Mouse (Mus musculus) heart, embryonic 11.5 days (tissue): ENCODE data around the gene Atp5g2. TPM values are rescaled to one million over a fixed set of nuclear protein-coding genes. Genes with fewer than 3 reads are reported as not detected.

ENCODE experiments used
- ATAC-seq: fragments of 200-750 bp; cut with Nextera tagmentation; replicated peaks from 2 replicates; pipeline ENCODE4 v1.8.0; 2017; ENCODE audit warnings: moderate library complexity; ENCODE audit not compliant: insufficient number of reproducible peaks, low FRiP score, low TSS enrichment
- H3K27ac ChIP-seq: fragments of 300-500 bp; sonication (generic); 2 replicates; pipeline ENCODE4 v1.5.1; 2014; ENCODE audit warnings: mild to moderate bottlenecking, low read depth, low read length
- H3K27me3 ChIP-seq: fragments of 300-500 bp; sonication (generic); 2 replicates; pipeline ENCODE4 v1.6.1; 2014; ENCODE audit warnings: mild to moderate bottlenecking, low read length, mixed read lengths; ENCODE audit not compliant: control insufficient read depth, insufficient read depth
- H3K36me3 ChIP-seq: fragments of 300-500 bp; sonication (generic); 2 replicates; pipeline ENCODE4 v1.6.1; 2014; ENCODE audit warnings: mild to moderate bottlenecking, low read length, moderate library complexity, mixed read lengths; ENCODE audit not compliant: control insufficient read depth, insufficient read depth
- H3K4me1 ChIP-seq: fragments of 300-500 bp; sonication (generic); 2 replicates; pipeline ENCODE4 v1.6.1; 2014; ENCODE audit warnings: low read length; ENCODE audit not compliant: control insufficient read depth, insufficient read depth
- H3K4me2 ChIP-seq: fragments of 300-500 bp; sonication (generic); 2 replicates; pipeline ENCODE4 v1.6.1; 2014; ENCODE audit warnings: mild to moderate bottlenecking, moderate library complexity
- H3K4me3 ChIP-seq: fragments of 300-500 bp; sonication (generic); 2 replicates; pipeline ENCODE4 v1.5.1; 2014; ENCODE audit warnings: low read depth, low read length
- H3K9ac ChIP-seq: fragments of 300-500 bp; sonication (generic); 2 replicates; pipeline ENCODE4 v1.6.1; 2014; ENCODE audit warnings: mild to moderate bottlenecking, low read depth, low read length, moderate library complexity
- H3K9me3 ChIP-seq: fragments of 300-500 bp; sonication (generic); replicated peaks from 2 replicates; pipeline ENCODE4 v1.6.1; 2016; ENCODE audit warnings: low read length; ENCODE audit not compliant: control insufficient read depth
- WGBS: fragments of 180-500 bp; shearing (Covaris S2); extraction: QIAGEN DNeasy Blood & Tissue Kit; methylation state at CpG from one replicate; pipeline ENCODE4 v1.1.7; 2014; ENCODE audit not compliant: insufficient replicate concordance; 5-methylcytosine and 5-hydroxymethylcytosine counted together
- polyA plus RNA-seq: library from polyadenylated mRNA; unstranded; fragments of >200 nt; fragmentation: Nextera tagmentation; extraction: Ambion mirVana; gene quantifications from 2 replicates; pipeline ENCODE4 v1.2.1, GENCODE M21; 2014

Gene Atp5g2
- polyA plus RNA-seq, 1 experiment from 2014 or later, result 76.3 TPM

DNA sequence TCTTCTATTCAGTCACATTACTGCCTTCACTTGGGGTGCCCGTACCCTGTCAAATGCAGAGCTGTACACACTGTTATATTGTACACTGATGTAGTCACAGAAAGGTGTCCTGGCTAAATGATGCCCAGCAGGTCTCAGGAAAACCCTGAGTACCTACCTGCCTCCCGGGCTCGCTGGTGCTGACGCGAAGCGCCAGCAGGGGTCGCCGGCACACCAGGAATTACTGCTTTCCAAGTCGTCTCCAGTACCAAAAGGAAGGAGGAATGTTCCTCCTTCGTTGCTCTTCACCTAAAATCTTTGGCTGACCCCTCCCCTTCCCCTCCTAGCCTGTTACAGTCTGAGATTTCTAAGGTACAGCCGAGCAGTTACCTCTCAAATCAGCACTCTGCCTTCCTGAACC, 26.0 kb upstream of the Atp5g2 start:
- Histone ChIP-seq H3K4me2 (no peak overlapping the region), H3K9me3 (no peaks in the 10 kb centered on the region), H3K27me3 (peaks cover 62% of the 10 kb centered on the region), H3K9ac (no peak overlapping the region), H3K4me1 (0 out of 2 replicates have a peak, but pooled peaks cover 2% of the 10 kb centered on the region), H3K36me3 (no peaks in the 10 kb centered on the region), H3K27ac (no peak overlapping the region), H3K4me3 (no peak overlapping the region)
- 1% methylated on average over 11 of the region's 11 CpGs for WGBS
- ATAC-seq, result no peak

DNA sequence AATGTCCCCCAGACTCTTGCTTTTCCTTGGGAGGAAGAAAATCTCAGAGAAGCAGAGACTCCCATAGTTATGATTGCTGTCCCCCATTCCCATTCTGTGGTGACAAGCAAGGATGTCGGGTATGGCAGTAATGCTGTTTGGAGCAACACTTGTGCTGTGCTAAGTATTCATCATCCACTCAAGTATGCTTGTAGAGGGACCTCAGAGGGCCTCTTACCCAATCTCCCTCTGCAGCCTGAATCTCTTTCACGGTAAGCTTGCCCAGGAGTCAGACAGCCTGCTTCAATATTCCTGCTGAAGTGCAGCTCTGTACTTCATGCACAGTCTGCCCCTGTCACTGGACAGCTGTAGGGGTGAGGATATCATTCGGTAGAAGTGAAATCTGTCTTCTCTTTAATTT, 24.7 kb upstream of the Atp5g2 start:
- Histone ChIP-seq H3K9ac (no peak overlapping the region), H3K27me3 (peaks cover 72% of the 10 kb centered on the region), H3K9me3 (no peaks in the 10 kb centered on the region), H3K4me2 (no peak overlapping the region), H3K4me3 (no peak overlapping the region), H3K27ac (no peak overlapping the region), H3K36me3 (no peaks in the 10 kb centered on the region), H3K4me1 (0 out of 2 replicates have a peak, but pooled peaks cover 10% of the 10 kb centered on the region)
- no peak for ATAC-seq
- 43% methylated on average over 3 of the region's 3 CpGs for WGBS

DNA sequence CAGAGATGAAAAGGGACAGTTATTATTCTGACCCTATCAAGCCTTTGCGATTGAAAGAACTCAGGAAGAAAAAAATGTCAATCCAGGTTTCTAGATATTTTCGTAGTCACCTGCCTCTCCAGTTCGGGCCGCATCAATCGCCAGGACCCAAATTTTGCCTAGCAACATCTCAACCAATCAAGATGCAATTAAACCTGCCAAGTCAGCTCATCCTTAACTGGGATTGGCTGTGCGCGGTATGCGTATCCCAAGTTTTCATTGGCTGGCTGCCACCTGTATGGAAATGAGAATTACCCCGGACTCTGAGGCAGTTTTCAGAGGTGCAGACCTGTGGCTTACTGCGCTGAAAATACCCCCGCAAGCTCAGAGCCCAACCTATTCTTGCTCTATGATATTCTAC, 21.4 kb upstream of the Atp5g2 start:
- Histone ChIP-seq H3K27me3 (peaks cover 82% of the 10 kb centered on the region), H3K9ac (no peak overlapping the region), H3K9me3 (no peaks in the 10 kb centered on the region), H3K4me2 (peak overlapping the region; percentile 89), H3K4me3 (peak overlapping the region; percentile 55; the same call in 1 of the 2 replicates), H3K36me3 (no peaks in the 10 kb centered on the region), H3K27ac (no peak overlapping the region), H3K4me1 (0 out of 2 replicates have a peak, but pooled peaks cover 10% of the 10 kb centered on the region)
- ATAC-seq, result 0 out of 2 replicates have a peak, but pooled peaks have one; percentile 36
- WGBS, result under 1% methylated on average over 11 of the region's 11 CpGs

DNA sequence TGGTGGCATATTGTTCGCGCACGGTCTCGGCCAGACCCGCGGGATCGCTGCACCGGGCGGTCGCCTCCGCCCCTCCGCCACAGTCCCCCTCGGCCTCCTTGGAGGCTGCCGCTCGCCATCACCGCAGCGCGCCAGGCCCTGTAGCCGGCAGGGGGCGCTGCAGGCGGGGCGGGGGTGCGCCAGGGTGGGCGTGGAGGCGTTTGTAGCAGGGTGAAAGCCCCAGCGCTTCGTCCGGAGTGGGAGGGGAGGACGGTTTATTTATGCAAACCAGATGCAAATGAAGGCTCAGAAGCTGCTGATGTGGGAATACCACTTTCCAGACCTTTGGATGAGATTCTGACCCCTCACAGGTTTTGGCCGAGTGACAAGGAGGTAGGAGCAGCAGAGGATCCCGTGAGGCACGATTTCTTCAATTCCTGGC, 20.8 kb upstream of the Atp5g2 start:
- Histone ChIP-seq H3K27ac (no peak overlapping the region), H3K27me3 (peaks cover 77% of the 10 kb centered on the region), H3K4me1 (0 out of 2 replicates have a peak, but pooled peaks cover 10% of the 10 kb centered on the region), H3K9ac (no peak overlapping the region), H3K36me3 (no peaks in the 10 kb centered on the region), H3K9me3 (no peaks in the 10 kb centered on the region), H3K4me2 (peak overlapping the region; percentile 89), H3K4me3 (peak overlapping the region; percentile 55)
- 0 out of 2 replicates have a peak, but pooled peaks have one; percentile 35 for ATAC-seq
- under 1% methylated on average over 32 of the region's 32 CpGs for WGBS

DNA sequence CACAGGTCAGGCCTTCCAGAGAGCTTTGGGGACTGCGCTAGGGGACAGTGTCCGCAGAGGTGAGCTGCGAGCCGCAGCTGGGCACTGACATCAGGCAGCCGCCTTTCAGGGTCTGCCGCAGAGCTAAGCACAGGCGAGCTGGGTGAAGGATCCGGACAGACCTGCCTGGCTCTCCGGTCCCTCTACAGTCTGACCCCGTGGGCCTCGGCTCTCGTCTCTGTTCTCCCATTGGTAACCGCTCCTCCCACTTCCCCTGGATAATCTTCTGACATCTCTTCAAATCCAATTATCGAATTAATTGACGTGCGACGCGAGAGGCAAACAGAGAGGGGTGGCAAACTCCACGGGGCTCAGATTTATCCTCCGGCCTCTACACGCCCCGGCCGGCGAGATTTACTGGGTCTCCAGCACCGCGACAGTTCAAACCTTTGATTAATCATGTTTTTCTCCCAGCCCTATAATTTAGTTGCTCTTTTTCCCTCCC, 20.2 kb upstream of the Atp5g2 start:
- H3K4me1 ChIP-seq, result 0 out of 2 replicates have a peak, but pooled peaks cover 10% of the 10 kb centered on the region
- H3K9ac ChIP-seq, result peak overlapping the region; percentile 60; the same call in 1 of the 2 replicates
- H3K27ac ChIP-seq, result no peak overlapping the region
- peaks cover 71% of the 10 kb centered on the region for H3K27me3 ChIP-seq
- peak overlapping the region; percentile 55 for H3K4me3 ChIP-seq
- no peaks in the 10 kb centered on the region for H3K36me3 ChIP-seq
- ATAC-seq, result no peak
- H3K4me2 ChIP-seq, result peak overlapping the region; percentile 89
- WGBS, result 1% methylated on average over 26 of the region's 26 CpGs
- H3K9me3 ChIP-seq, result no peaks in the 10 kb centered on the region

DNA sequence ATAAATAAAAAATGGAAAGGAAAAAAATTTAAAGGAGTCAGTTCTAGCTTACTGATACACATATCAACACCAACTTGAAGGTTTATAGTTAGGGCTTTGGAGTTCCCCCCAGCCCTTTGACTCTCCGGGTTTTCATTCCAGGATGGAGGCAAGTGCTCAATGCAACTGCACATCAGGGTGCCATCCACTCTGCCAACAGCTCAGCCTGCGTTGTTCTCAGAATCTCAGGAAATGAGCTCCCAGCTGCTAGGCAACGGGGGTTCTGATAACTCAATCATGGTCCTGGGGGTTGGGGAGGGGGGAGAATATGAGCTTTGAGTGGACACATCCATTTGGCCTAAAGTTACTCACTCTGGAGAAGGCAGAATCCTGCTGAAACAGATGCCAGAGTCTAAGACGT, 13.6 kb upstream of the Atp5g2 start:
- WGBS, result 15% methylated on average over 4 of the region's 4 CpGs
- H3K4me1 ChIP-seq, result no peaks in the 10 kb centered on the region
- H3K27me3 ChIP-seq, result peaks cover 11% of the 10 kb centered on the region; the same call in 1 of the 2 replicates
- no peaks in the 10 kb centered on the region for H3K9me3 ChIP-seq
- no peak overlapping the region for H3K4me2 ChIP-seq
- no peak overlapping the region for H3K9ac ChIP-seq
- no peak overlapping the region for H3K4me3 ChIP-seq
- ATAC-seq, result no peak
- H3K36me3 ChIP-seq, result no peaks in the 10 kb centered on the region
- no peak overlapping the region for H3K27ac ChIP-seq

DNA sequence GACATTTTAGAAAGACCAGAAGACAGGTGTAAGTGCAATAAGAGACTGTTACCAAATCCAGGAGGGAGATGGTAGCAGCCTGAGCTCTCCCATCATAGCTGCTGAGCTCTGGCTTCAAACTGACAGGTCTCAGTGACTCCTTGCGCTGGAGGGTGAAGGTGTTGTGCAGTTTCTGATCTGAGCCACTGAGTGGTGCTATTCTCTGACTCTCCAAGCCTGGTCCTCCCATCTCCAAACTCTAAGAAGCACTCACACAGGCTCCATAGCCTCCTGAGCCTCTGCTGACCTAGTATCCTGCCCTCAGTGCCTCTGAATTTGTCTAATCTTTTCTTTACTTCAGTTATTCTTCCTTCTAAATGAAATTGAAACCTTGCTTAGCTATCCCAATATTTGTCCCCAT, 11.5 kb upstream of the Atp5g2 start:
- Histone ChIP-seq H3K9me3 (no peaks in the 10 kb centered on the region), H3K4me3 (no peak overlapping the region), H3K9ac (no peak overlapping the region), H3K4me2 (no peak overlapping the region), H3K27me3 (no peaks in the 10 kb centered on the region), H3K27ac (no peak overlapping the region), H3K36me3 (no peaks in the 10 kb centered on the region), H3K4me1 (no peaks in the 10 kb centered on the region)
- ATAC-seq, result no peak
- WGBS, result 11% methylated on average over 1 of the region's 1 CpGs

DNA sequence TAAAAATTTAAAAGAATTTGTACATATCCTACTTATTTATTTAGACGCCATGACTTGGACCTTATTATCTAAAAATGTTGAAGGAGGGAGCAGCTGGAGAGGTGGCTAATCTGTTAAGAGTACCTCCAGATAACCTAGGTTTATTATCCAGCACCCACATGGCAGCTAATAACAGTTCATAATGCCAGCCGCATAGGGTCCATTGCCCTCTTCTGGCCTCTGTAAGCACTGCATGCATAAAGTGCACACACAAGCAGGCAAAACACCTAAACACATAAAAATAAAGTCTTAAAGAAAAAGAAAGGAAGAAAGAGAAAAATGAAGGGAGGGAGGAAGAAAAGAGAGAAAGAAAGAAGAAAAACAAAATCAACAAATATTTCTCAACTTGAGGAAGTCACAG, 4.2 kb upstream of the Atp5g2 start:
- Histone ChIP-seq H3K36me3 (no peaks in the 10 kb centered on the region), H3K27ac (no peak overlapping the region), H3K4me3 (no peak overlapping the region), H3K27me3 (no peaks in the 10 kb centered on the region), H3K4me1 (peaks cover 2% of the 10 kb centered on the region), H3K4me2 (no peak overlapping the region), H3K9ac (no peak overlapping the region), H3K9me3 (no peaks in the 10 kb centered on the region)
- no peak for ATAC-seq
- WGBS, result 89% methylated on average over 2 of the region's 2 CpGs

DNA sequence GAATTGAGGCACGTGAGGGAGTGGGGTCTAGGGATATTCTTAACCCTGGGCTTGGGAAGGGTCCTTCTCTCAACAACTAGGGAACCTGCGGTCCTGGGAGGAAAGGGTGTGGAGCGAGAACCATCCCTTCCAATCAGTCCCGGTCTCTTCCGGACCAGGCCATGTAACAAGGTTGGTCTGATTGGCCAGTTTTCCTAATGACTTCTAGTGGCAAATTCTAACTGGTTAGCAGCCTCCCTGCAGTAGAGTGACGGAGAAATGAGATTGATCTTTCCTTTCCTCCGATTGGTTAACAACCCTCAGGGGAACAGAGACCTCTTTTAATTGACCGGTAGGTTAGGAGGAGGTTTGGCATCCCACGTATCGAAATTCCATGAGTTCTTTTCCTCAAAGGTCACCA, 1.4 kb upstream of the Atp5g2 start:
- H3K4me3 ChIP-seq, result peak overlapping the region; percentile 31
- H3K27me3 ChIP-seq, result no peaks in the 10 kb centered on the region
- peak; percentile 32 for ATAC-seq
- peak overlapping the region; percentile 49; the same call in 1 of the 2 replicates for H3K9ac ChIP-seq
- peak overlapping the region; percentile 98 for H3K27ac ChIP-seq
- no peaks in the 10 kb centered on the region for H3K36me3 ChIP-seq
- no peaks in the 10 kb centered on the region for H3K9me3 ChIP-seq
- H3K4me2 ChIP-seq, result peak overlapping the region; percentile 82
- WGBS, result 4% methylated on average over 10 of the region's 10 CpGs
- peaks cover 11% of the 10 kb centered on the region for H3K4me1 ChIP-seq
